Mouse (Mus musculus) brain, embryonic 14.5 days (tissue): ENCODE measurements around the gene Ppm1b.

Experiments used
- CTCF ChIP-seq: fragments of 200-500 bp; IDR thresholded peaks from 2 replicates; pipeline ENCODE4 v1.5.1; 2012; ENCODE audit warnings: inconsistent platforms, mild to moderate bottlenecking, moderate library complexity, borderline replicate concordance; ENCODE audit not compliant: insufficient read depth, insufficient read length; ENCODE audit errors: extremely low read depth
- POLR2A ChIP-seq: fragments of 200-500 bp; IDR thresholded peaks from 2 replicates; pipeline ENCODE4 v1.6.1; 2012; ENCODE audit warnings: mild to moderate bottlenecking, inconsistent platforms, borderline replicate concordance; ENCODE audit not compliant: poor library complexity, insufficient read depth, insufficient read length, severe bottlenecking; ENCODE audit errors: extremely low read depth

DNA sequence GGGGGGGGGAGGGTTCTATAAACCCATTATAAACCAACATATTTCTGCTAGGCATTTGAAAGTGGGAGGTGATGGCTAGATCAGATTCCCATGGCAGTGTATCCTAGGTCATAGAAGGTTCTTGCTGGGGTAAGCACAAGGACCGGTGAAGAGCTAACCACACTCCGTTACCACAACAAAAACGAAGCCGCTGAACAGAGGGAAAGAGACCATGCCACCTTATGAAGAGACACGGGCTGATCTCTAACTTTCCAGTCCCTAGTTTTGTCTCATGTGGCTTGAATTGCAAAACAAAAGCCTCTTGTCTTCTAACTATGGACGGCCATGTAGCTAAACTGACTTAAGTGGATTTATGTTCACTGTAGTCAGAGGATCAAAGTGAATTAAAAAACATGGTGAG, 12.2 kb upstream of the Ppm1b start:
- TF ChIP-seq CTCF (no peak), POLR2A (no peak)
